Mouse (Mus musculus) ES-Bruce4 (cell line): ENCODE measurements at regions not wholly inside any gene's neighbourhood (a gene's known extent, or its start where the extent isn't known, plus 50 kb on each side); places are given as distances from the start of the nearest gene placed in this dataset.

Experiments
- CTCF ChIP-seq: IDR thresholded peaks from one replicate; pipeline ENCODE4 v1.8.1; 2011; ENCODE audit warnings: low read depth, low read length
- POLR2A ChIP-seq: IDR thresholded peaks from one replicate; pipeline ENCODE4 v1.8.1; 2011; ENCODE audit warnings: low read length; ENCODE audit not compliant: insufficient read depth

DNA sequence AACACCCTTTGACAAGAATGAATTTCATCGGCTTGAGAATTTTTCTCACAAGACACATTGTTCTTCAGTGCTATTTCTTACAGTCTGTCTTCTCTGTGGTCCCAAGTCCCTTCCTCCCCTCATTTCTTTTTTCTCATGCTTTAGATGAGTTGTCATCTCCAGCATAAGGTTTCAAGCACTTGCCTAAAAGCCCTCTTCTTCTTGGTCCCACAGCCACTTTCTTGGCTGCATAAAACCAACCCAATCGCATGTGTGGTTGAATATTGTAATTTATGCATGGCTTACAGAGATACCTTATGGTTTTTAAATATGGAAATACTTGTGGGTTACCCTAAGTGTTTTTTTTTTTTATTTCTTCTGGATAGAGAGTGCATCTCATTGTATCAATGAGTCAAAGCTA, 96.3 kb upstream of the Dpyd start:
- TF ChIP-seq POLR2A (no peak), CTCF (no peak)
